Mouse (Mus musculus) liver, postnatal 0 days (tissue): ENCODE results near the gene Spsb3.
A peak's percentile ranks its signal among the peaks of the same experiment; 100 is the strongest.

Source experiments
- CTCF ChIP-seq: sonication (generic); IDR thresholded peaks from 2 replicates; pipeline ENCODE4 v1.5.1; 2016; ENCODE audit warnings: antibody characterized with exemption, low read depth
- EP300 ChIP-seq: IDR thresholded peaks from 2 replicates; pipeline ENCODE4 v1.6.1; 2016; ENCODE audit warnings: antibody characterized with exemption, low read depth, mild to moderate bottlenecking

DNA sequence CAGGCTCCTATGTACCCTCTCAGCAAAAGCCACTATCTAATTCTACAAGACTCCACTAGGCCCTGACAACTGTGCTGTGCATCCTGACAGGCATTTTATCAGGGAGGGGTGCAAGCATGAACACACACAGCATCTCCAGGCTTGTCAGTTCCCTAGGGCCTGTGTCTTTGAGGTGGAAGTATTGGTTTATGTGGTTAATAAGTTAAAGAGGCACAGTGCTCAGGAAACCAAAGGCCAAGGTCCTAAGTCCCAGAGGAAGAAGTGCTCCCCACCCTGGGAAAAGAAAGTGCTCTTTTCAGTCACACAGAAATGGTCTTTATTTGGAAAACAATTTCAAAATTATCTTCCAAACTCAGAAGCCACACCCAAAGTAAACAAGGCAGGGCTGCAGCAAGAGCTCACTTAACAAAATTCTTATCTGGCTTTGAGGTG lies 37.8 kb upstream of the Spsb3 start:
- peak; percentile 14; the same call in 1 of the 2 replicates for TF ChIP-seq CTCF
- TF ChIP-seq EP300, result peak; percentile 68; the same call in 1 of the 2 replicates
